Mouse (Mus musculus) cerebellum, adult (tissue): ENCODE results near the gene Gm44596.
"Not testable (repeated sequence)": the region's sequence is repeated elsewhere in the genome, so short reads cannot be mapped to it uniquely, and the experiment has no call there.

Experiments used
- ATAC-seq: cut with Nextera tagmentation; 2 replicates; pipeline ENCODE4 v1.9.2; 2017; ENCODE audit warnings: mild to moderate bottlenecking, moderate library complexity, mixed read lengths; ENCODE audit not compliant: insufficient number of reproducible peaks, low FRiP score, low TSS enrichment

Gene Gm44596

GRCm38 (mm10) chr6:128376371-128377085, 1.2 kb downstream of the Gm44596 start:
- ATAC-seq, result no peak

GRCm38 (mm10) chr6:128379636-128380035, 4.3 kb downstream of the Gm44596 start:
- no peak for ATAC-seq

GRCm38 (mm10) chr6:128380594-128381167, 5.4 kb downstream of the Gm44596 start:
- ATAC-seq, result not testable (repeated sequence)

- no peak for ATAC-seq
These were observed 6.0 kb downstream of the Gm44596 start for GRCm38 (mm10) chr6:128381254-128381653.

GRCm38 (mm10) chr6:128383752-128384151, 8.4 kb downstream of the Gm44596 start:
- ATAC-seq, result no peak

GRCm38 (mm10) chr6:128385026-128385425, 9.7 kb downstream of the Gm44596 start:
- ATAC-seq, result no peak

- ATAC-seq, result no peak
These were observed 13.9 kb downstream of the Gm44596 start for GRCm38 (mm10) chr6:128389185-128389584.

- ATAC-seq, result no peak
These were observed 15.4 kb downstream of the Gm44596 start for GRCm38 (mm10) chr6:128390683-128391082.

GRCm38 (mm10) chr6:128397574-128398261, 22.4 kb downstream of the Gm44596 start:
- ATAC-seq, result no peak

GRCm38 (mm10) chr6:128398996-128399395, 23.7 kb downstream of the Gm44596 start, which contains the start of gene Nrip2:
Gene Nrip2, plus strand, starts transcription at chr6:128399296.
- ATAC-seq, result no peak

GRCm38 (mm10) chr6:128399421-128400185, 24.3 kb downstream of the Gm44596 start:
- ATAC-seq, result peak; percentile 67

GRCm38 (mm10) chr6:128404708-128405107, 29.4 kb downstream of the Gm44596 start:
- ATAC-seq, result no peak

- ATAC-seq, result no peak
These were observed 33.3 kb downstream of the Gm44596 start for GRCm38 (mm10) chr6:128408544-128409125.

- ATAC-seq, result no peak
These were observed 35.0 kb downstream of the Gm44596 start for GRCm38 (mm10) chr6:128410305-128410704.

GRCm38 (mm10) chr6:128411115-128411514, 35.8 kb downstream of the Gm44596 start:
- peak; percentile 36; the same call in 1 of the 2 replicates for ATAC-seq

- no peak for ATAC-seq
These were observed 40.9 kb downstream of the Gm44596 start for GRCm38 (mm10) chr6:128416169-128416568.

- ATAC-seq, result no peak
These were observed 42.8 kb downstream of the Gm44596 start for GRCm38 (mm10) chr6:128418076-128418475.

GRCm38 (mm10) chr6:128421036-128421435, 45.7 kb downstream of the Gm44596 start:
- ATAC-seq, result no peak

GRCm38 (mm10) chr6:128421480-128421879, 46.2 kb downstream of the Gm44596 start:
- no peak for ATAC-seq
